Mouse (Mus musculus): ENCODE measurements around the gene Hjurp.

Hjurp gene

GRCm38 (mm10) chr1:88262961-88263360, 14.5 kb downstream of the Hjurp start:
- no peak for DNase-seq (ENCODE audit: extremely low read depth, low read depth, low spot score)

- peak; percentile 58 for DNase-seq (ENCODE audit: extremely low read depth, low read depth, low spot score)
These were observed 15.2 kb downstream of the Hjurp start for GRCm38 (mm10) chr1:88262255-88262654.

DNA sequence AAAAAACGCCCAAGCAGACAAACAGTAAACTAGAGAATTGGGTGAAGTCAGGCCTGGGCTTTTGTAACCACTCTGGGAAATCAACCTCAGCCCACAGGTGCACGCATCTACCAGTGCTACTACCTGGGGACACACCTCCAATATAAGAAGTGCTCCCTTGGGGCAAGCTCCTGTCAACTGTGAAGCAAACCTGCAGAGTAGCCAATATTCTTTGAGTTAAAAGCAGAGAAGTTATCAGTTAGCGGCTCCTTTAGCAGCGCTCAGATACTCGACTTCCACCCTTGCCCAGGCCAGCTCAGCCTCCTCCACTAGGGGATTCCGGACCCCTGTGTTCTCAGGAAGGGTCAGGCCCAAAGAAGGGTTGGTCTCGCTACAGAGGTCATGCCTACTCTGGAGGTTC, 15.7 kb downstream of the Hjurp start:
- DNase-seq (ENCODE audit: extremely low read depth, low read depth, low spot score) = no peak

DNA sequence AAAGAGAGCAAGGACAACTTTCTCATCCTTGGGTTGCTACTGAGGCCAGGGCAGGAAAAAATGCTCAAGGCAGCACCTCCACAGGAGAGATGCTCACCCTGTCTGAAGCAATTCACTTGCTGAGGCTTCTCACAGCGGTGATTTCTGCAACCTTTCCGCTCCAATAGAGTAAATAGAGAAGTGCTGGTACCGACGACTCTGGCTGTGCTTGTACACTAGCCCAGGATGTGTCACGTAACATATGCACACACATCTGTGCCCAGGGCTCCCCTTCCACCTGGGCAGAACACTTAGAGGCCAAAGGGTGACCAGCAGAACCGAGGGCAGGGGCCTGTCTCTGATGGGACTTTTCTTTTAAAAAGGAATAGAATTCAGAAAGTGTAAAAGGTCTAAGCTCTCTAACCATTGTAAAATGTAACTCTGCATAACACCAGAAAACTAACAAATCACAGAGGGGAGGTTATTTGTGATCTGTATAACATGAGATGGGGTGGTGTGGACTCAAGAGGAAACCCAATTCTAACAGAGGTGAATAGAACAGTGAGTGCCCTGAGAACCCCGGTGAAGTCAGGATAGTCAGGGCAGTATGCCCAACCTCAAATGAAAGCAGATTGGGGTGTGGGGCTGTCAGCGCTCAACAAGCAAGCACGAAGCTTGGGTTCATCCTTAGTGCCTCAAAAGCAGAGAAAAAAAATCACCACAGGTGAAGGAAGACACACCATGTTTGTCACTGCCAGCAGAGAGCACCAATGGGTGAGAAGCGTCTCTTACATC, 16.6 kb downstream of the Hjurp start:
- no peak for DNase-seq (ENCODE audit: extremely low read depth, low read depth, low spot score)

DNA sequence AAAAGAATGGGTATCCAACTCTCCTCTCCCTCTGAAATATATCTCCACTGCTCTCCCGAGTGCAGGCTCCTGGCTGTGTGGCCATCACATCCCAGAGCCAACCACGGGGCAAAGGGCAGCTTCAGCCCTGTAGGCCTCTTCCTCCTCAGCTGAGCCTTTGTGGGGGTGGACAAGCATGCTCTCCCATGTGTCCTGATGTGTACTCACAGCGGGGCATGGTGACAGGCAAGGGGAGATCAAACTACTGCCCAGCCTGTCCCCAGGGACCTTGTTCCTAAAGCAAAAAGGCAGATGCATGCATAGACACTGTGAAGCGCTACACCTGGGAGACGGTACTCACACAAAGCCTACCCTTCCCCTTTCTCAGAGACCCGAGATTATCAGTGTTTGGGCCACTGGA, 17.3 kb downstream of the Hjurp start:
- DNase-seq (ENCODE audit: extremely low read depth, low read depth, low spot score) = no peak

DNA sequence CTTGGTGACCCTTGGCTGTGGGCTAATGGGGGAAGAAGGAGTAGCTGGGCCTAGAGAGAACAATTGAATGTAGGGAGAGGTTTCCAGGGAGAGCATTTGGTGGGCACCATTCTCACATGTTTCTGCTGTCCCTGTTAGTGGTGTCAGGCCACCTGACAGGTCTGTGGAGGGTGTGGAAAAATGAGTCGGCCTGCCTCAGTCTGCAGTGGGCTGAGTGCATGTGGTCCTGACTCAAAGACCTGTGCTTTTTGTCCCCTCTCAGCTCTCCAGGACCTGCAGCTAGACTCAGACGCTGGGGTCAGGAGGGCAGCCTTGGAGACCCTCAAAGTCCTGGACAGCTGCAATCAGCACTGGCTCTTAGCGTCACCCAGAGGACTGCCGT, 17.8 kb downstream of the Hjurp start:
- no peak for DNase-seq (ENCODE audit: extremely low read depth, low read depth, low spot score)

- no peak for DNase-seq (ENCODE audit: extremely low read depth, low read depth, low spot score)
These were observed 18.4 kb downstream of the Hjurp start for GRCm38 (mm10) chr1:88258881-88259642.

- DNase-seq (ENCODE audit: extremely low read depth, low read depth, low spot score) = no peak
These were observed 19.1 kb downstream of the Hjurp start for GRCm38 (mm10) chr1:88258361-88258760.

- DNase-seq (ENCODE audit: extremely low read depth, low read depth, low spot score) = no peak
These were observed 19.8 kb downstream of the Hjurp start for GRCm38 (mm10) chr1:88257681-88258080.

GRCm38 (mm10) chr1:88256886-88257663, 20.4 kb downstream of the Hjurp start:
- no peak for DNase-seq (ENCODE audit: extremely low read depth, low read depth, low spot score)

- no peak for DNase-seq (ENCODE audit: extremely low read depth, low read depth, low spot score)
These were observed 21.3 kb downstream of the Hjurp start for GRCm38 (mm10) chr1:88255989-88256754.

DNA sequence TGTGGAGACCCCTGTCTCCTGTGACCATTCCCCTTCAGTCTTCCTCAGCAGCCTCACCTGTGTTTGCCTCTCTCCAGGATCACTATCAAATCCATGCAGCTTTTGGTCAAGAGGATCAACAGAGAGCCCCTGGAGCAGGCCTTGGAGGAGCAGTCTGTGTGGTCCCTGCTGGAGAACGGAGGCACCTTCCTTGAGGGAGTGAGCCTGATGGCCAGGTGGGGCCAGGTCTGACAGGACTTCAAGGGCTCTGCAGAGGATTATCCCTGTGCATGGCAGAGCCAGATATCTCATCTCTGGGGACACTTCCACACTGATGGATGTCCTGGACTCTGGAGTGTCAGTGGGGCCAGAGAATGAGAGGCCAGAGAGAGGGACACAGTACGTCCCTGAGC, 22.0 kb downstream of the Hjurp start:
- no peak for DNase-seq (ENCODE audit: extremely low read depth, low read depth, low spot score)

GRCm38 (mm10) chr1:88254793-88255465, 22.5 kb downstream of the Hjurp start:
- no peak for DNase-seq (ENCODE audit: extremely low read depth, low read depth, low spot score)

DNA sequence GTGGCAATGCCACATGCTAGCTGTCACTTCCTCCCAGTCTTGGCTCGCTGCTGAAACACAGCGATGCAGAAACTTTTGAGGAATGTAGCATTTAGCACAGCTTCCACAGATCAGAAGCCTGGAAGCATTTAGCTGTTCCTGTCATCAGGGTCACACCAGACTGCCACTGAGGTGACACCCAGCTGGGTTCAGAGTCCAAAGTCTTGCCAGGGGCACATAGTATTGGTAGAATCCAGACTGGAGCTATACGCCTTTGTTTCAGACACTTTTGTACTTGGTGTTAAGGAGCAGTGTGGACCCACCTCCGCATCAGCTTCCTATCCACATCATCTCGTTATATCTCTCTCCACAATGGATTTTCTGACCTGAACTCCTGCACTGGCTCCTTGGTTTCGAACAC, 23.9 kb downstream of the Hjurp start:
- no peak for DNase-seq (ENCODE audit: extremely low read depth, low read depth, low spot score)

GRCm38 (mm10) chr1:88253106-88253505, 24.3 kb downstream of the Hjurp start:
- DNase-seq (ENCODE audit: extremely low read depth, low read depth, low spot score) = no peak

DNA sequence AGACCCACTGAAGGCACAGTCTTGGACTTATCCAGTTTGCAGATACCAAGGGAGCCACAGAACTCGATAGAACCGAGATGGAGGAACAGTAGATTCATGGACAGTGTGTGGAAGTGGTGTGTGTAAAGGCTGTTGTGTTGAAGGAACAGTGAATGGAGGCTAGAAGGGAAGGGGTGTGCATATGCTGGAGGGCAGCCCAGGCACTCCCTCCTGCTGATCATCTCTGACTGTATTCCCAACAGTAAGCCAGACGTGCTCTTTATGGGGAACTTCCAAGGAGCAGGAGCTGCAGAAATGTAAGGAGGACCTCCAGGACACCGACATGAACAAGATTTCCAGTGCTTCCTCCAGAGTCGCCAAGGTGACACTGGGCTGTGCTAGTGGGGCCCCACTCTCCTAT, 27.4 kb downstream of the Hjurp start:
- DNase-seq (ENCODE audit: extremely low read depth, low read depth, low spot score) = no peak

- DNase-seq (ENCODE audit: extremely low read depth, low read depth, low spot score) = no peak
These were observed 27.8 kb downstream of the Hjurp start for GRCm38 (mm10) chr1:88249596-88249995.

DNA sequence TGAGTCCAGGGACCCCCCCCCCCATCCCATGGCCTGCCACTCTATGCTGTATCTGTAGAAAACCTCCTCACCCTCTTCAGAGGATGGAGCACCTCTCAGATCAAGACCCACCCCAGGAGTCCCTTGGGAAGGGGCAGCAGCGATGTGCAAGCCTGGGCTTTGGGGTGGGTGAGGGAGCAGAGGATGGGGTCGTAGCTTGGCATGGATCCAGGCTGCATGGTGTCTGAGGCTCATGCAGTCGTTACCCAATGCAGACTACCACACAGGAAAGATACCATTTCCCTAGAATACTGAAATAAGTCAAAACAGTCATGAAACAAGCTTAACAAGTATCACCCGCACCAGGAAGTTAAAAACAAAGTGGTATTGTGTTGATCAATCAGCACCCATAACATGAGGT, 28.8 kb downstream of the Hjurp start:
- DNase-seq (ENCODE audit: extremely low read depth, low read depth, low spot score) = no peak

DNA sequence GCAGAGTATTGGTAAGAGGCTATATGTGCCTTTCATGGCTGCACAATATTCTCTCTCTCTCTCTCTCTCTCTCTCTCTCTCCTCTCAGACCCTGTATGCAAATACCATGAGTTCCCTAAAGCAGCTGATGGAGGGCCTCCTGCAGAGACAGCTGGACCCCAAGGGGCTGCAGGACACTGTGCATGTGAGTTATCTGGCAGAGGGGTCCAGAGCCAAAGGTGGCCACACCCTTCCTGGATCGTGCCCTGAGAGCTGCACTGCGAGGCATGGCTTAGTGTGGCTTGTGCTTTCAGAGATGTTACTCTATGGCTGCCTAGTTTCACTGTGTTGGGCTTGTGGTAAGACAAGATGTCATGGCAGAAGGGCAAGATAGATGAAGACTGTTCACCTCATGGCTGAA, 29.8 kb downstream of the Hjurp start:
- DNase-seq (ENCODE audit: extremely low read depth, low read depth, low spot score) = no peak

- no peak for DNase-seq (ENCODE audit: extremely low read depth, low read depth, low spot score)
These were observed 31.0 kb downstream of the Hjurp start for GRCm38 (mm10) chr1:88246386-88246785.
